Mouse (Mus musculus): ENCODE measurements around the gene Pikfyve.

Pikfyve gene

DNA sequence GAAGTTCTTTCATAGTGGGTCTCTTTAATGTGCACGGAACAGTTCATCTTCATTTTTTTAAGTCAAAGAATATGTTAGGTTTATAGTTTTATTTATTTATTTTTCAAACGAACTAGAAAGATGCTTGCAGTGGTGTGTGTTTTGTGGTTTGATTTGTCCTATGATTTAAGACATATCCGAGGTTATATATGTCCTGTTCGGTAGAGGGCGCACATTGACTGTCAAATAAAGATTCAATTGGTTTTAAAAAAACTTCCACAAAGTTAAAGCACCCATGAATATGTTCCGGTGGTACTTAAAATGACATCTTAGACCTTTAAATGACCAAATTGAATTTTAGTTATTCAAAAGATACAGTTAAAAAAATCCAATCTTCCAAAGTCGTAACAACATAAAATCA lies 125.6 kb downstream of the Pikfyve start:
- peak in 1 of 2 experiments; percentile 74 for DNase-seq (ENCODE audit: inconsistent age in 2 of 2, low spot score in 1 of 2)

DNA sequence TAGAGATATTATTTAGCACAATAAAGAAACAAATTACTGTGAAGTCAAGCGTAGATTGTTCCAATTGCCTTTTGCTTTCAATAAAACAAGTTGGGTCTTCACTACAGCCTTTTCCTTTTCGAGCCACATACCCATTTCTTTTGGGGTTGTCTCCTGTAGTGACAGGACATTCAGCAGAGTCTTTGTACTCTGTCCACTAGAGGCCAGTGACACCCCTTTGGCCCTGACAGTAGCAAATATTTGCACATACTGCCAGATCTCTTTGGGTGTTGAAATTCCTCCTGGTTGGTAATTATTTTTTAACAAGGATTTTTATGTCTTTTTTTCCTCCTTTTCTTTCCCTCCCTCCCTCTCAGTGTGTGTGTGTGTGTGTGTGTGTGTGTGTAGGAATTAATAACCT lies 126.4 kb downstream of the Pikfyve start:
- DNase-seq (ENCODE audit: inconsistent age in 2 of 2, low spot score in 1 of 2), result peak in 1 of 2 experiments; percentile 39

DNA sequence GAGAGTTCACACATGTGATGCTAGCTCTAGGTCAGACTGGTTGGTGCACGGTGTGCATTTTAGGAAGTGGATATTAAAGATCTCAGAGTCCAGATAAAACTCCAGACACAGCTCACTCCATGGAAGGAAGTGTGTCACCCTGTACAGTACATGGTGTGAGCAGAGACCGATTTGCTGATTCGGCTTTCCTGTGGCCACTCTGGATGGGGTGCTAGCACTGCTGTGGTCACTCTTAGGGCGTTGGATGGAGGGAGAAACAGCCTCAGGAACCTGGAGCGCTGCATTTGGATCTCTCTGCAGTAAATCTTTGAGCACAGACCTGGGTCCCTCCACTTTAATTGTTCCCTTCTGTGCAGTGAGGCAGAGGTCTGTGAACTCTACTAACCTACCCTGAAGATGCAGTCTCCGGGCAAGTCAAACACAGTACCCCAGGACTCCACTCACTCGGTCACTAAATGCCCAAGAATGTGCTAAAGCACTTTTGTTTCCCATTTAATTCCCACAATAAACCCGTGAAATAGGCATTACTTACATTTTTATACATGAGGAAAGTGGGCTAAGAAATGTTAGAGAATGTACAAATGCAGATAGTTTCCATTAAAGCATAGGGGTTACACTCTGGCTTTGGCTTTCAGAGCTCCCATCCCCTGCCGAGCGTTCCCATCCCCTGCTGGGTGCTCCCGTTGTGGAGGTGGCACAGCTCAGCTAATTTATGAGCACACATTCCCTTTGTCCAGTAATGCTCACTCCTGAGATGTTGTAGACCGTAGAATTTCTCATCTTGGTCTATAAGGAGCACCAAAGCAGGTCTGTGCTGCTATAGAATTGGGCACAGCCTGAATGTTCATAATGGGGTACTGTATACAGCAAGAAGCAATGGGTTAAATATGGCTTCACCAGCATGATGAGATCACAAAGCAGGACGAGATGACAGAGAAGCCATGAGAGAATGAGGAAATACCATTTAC lies 127.9 kb downstream of the Pikfyve start:
- no peak for DNase-seq (ENCODE audit: inconsistent age in 2 of 2, low spot score in 1 of 2)

DNA sequence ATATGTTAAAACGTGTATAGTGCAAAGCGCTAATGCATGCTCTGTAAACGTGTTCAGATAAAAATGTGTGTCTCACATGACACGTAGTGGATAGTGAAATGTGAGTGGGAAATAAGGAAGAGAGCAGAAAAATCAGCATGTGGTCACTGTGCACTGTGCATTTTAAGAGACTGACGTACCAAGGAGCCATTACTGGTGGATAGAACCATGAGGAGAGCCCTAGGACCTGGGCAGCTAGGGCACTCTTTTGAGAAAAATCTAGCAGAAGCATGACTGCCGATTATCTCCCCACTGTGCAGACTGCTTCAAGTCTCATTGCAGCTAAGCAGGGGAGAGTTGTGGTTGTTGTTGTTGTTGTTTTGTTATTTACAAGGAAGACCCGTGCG lies 128.5 kb downstream of the Pikfyve start:
- DNase-seq (ENCODE audit: inconsistent age in 2 of 2, low spot score in 1 of 2), result no peak

All from adrenal gland, adult (tissue).